Mouse (Mus musculus) olfactory bulb, adult 2 months (tissue): Measurements from ENCODE around the gene Defb28.

Experiments used
- CTCF ChIP-seq: fragments of 200-500 bp; IDR thresholded peaks from 2 replicates; pipeline ENCODE4 v1.5.1; 2012; ENCODE audit warnings: low read depth, mild to moderate bottlenecking, low read length, moderate library complexity; ENCODE audit not compliant: insufficient read depth
- POLR2A ChIP-seq: fragments of 200-500 bp; IDR thresholded peaks from 2 replicates; pipeline ENCODE4 v1.6.1; 2012; ENCODE audit warnings: mild to moderate bottlenecking, low read depth, low read length, moderate library complexity; ENCODE audit not compliant: insufficient read depth

GRCm38 (mm10) chr2:152548124-152548523 lies 30.1 kb downstream of the Defb28 start:
- TF ChIP-seq CTCF (no peak), POLR2A (no peak)
